Mouse (Mus musculus) CH12.LX (cell line): ENCODE measurements around the gene Prss22.

Source experiments
- CTCF ChIP-seq, 2 experiments: IDR thresholded peaks in 1 of 2; conservative IDR thresholded peaks in 1 of 2; 2 replicates each; pipeline ENCODE4 v1.5.1; 2011 to 2012; ENCODE audit warnings: low read depth in 2 of 2, low read length in 2 of 2, improper control_type of control experiment in 1 of 2, inconsistent platforms in 1 of 2, mild to moderate bottlenecking in 1 of 2, moderate library complexity in 1 of 2
- MEF2A ChIP-seq: IDR thresholded peaks from 2 replicates; pipeline ENCODE4 v1.6.1; 2014; ENCODE audit warnings: low read depth, mild to moderate bottlenecking, inconsistent platforms, low read length, improper control_type of control experiment, borderline replicate concordance
- NELFE ChIP-seq: IDR thresholded peaks from 2 replicates; pipeline ENCODE4 v1.6.1; 2011; ENCODE audit warnings: low read depth, low read length, improper control_type of control experiment
- TBP ChIP-seq: conservative IDR thresholded peaks from 2 replicates; pipeline ENCODE4 v1.6.1; 2011; ENCODE audit warnings: low read depth, low read length, improper control_type of control experiment
- ZC3H11A ChIP-seq: IDR thresholded peaks from 2 replicates; pipeline ENCODE4 v1.6.1; 2012; ENCODE audit warnings: low read depth, mild to moderate bottlenecking, inconsistent platforms, low read length, improper control_type of control experiment
- ZMIZ1 ChIP-seq: IDR thresholded peaks from 2 replicates; pipeline ENCODE4 v1.6.1; 2012; ENCODE audit warnings: low read depth, mild to moderate bottlenecking, inconsistent platforms, low read length, improper control_type of control experiment

DNA sequence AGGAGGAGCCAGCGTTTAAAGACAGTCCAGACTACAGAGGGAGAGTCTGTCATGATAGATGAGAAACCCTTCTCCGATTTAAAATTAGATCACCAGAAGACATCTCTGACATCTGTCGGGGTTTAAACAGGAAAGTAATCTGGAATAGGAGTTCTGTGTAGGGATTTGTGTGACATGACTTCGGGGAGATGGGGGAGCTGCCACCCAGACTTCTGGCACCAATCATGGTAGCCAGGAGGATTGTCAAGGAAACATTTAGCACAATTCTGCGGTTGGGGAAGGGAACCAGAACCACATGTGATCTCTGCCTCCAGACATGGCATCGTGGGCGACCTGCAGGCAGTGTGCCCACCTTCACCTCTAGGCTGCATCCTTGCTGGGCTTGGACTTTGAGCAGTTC is 31.6 kb upstream of the Prss22 start:
- TF ChIP-seq CTCF (conservative IDR thresholded peaks at IDR 0.05 in 1 of 2, IDR thresholded peaks at IDR 0.05 in 1 of 2; ENCODE audit: low read depth in 2 of 2, low read length in 2 of 2) (no peak), TBP (no peak), NELFE (no peak), MEF2A (no peak), ZC3H11A (no peak), ZMIZ1 (no peak)
